Mouse (Mus musculus) ES-Bruce4 (cell line): Measurements from ENCODE around the gene Pofut1. TPM values are rescaled to one million over a fixed set of nuclear protein-coding genes. Genes with fewer than 3 reads are reported as not detected.
"Not testable (repeated sequence)": the region's sequence is repeated elsewhere in the genome, so short reads cannot be mapped to it uniquely, and the experiment has no call there.

ENCODE experiments used
- H3K27ac ChIP-seq: 2 replicates; pipeline ENCODE4 v1.5.1; 2012; ENCODE audit warnings: low read length, inconsistent platforms; ENCODE audit not compliant: insufficient read depth
- H3K27me3 ChIP-seq: 2 replicates; pipeline ENCODE4 v1.6.1; 2012; ENCODE audit warnings: mild to moderate bottlenecking, low read length, inconsistent platforms; ENCODE audit not compliant: control insufficient read depth, poor library complexity, insufficient read depth, severe bottlenecking
- H3K36me3 ChIP-seq: 2 replicates; pipeline ENCODE4 v1.6.1; 2012; ENCODE audit warnings: inconsistent platforms, mild to moderate bottlenecking, low read length, moderate library complexity; ENCODE audit not compliant: control insufficient read depth, poor library complexity, insufficient read depth, severe bottlenecking
- H3K4me1 ChIP-seq: one replicate; pipeline ENCODE4 v1.8.1; 2011; ENCODE audit warnings: low read length; ENCODE audit not compliant: control insufficient read depth, insufficient read depth
- H3K4me3 ChIP-seq: 2 replicates; pipeline ENCODE4 v1.5.1; 2011; ENCODE audit warnings: low read depth, mild to moderate bottlenecking, low read length
- H3K9ac ChIP-seq: 2 replicates; pipeline ENCODE4 v1.6.1; 2012; ENCODE audit warnings: low read depth, mild to moderate bottlenecking, inconsistent platforms; ENCODE audit not compliant: poor library complexity, severe bottlenecking
- H3K9me3 ChIP-seq: replicated peaks from 2 replicates; pipeline ENCODE4 v1.6.1; 2012; ENCODE audit warnings: mild to moderate bottlenecking, low read length, inconsistent platforms; ENCODE audit not compliant: control insufficient read depth, poor library complexity, insufficient read depth, severe bottlenecking
- CTCF ChIP-seq: IDR thresholded peaks from one replicate; pipeline ENCODE4 v1.8.1; 2011; ENCODE audit warnings: low read depth, low read length
- EP300 ChIP-seq: IDR thresholded peaks from 2 replicates; pipeline ENCODE4 v1.6.1; 2011; ENCODE audit warnings: low read depth, low read length; ENCODE audit not compliant: insufficient read depth
- POLR2A ChIP-seq: IDR thresholded peaks from one replicate; pipeline ENCODE4 v1.8.1; 2011; ENCODE audit warnings: low read length; ENCODE audit not compliant: insufficient read depth
- polyA plus RNA-seq: library from polyadenylated mRNA; stranded (reverse); fragments of >200 nt; gene quantifications from 2 replicates; pipeline ENCODE4 v1.2.4, GENCODE M21; 2011; ENCODE audit warnings: low read depth; ENCODE audit not compliant: missing spikeins, insufficient read depth, insufficient read length

Pofut1 gene
- polyA plus RNA-seq, 1 experiment = 25.6 TPM

DNA sequence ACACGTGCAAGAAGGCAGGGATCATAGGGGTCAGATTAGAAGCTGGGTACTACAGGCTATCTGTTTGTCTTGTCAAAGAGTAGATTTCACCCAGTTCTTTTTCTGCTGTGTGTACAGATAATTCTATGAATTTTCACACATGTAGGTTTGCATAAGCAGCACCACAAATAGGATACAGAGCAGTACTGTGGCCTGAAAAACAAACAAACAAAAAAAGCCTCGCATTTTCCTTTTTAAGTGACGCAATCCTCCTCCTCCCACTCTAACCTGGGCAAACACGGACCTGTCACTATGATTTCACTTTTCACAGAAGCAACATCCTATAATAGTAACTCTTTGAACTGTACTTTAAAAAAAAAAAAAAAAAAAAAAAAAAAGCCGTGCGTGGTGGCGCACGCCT lies 35.1 kb downstream of the Pofut1 start:
- Histone ChIP-seq H3K4me3 (no peak overlapping the region), H3K9me3 (no peaks in the 10 kb centered on the region), H3K36me3 (no peaks in the 10 kb centered on the region), H3K27me3 (no peaks in the 10 kb centered on the region), H3K27ac (no peak overlapping the region), H3K9ac (no peak overlapping the region), H3K4me1 (no peaks in the 10 kb centered on the region)
- TF ChIP-seq CTCF (no peak), POLR2A (no peak), EP300 (no peak)

DNA sequence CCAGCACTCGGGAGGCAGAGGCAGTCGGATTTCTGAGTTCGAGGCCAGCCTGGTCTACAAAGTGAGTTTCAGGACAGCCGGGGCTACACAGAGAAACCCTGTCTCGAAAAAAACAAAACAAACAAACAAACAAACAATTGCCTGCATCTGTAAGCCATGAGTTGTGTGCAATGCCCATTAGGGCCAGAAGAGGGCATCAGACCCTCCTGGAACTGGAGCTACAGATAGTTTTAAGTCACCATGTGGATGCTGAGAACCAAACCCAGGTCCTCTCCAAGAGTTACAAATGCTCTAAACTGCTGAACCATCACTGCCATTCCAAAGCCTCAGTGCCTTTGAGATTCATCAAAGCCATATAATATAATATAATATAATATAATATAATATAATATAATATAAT lies 35.5 kb downstream of the Pofut1 start:
- not testable (repeated sequence) for H3K9me3 ChIP-seq, H3K4me3 ChIP-seq, H3K36me3 ChIP-seq, H3K27ac ChIP-seq, H3K9ac ChIP-seq, H3K27me3 ChIP-seq, H3K4me1 ChIP-seq

DNA sequence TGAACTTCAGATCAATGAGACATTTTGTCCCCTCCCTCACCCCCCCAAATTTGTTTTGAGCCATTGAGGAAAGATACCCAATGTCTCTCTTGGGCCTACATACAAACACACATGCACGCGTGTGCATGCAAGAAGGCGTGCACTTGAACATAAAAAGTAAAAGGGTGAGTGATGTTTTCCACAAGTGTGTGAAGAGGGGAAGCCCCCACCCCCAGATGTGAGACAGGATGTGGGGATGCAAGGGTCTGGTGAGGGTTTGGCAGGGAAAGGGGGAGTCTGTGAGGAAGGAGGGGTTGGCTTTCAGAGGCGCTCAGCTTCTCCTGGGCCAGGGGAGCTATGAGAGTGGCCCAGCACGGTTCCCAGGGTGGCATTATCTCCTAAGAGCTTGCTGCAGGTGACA lies 37.0 kb downstream of the Pofut1 start:
- H3K4me1 ChIP-seq = no peaks in the 10 kb centered on the region
- H3K27ac ChIP-seq = no peak overlapping the region
- no peak overlapping the region for H3K9ac ChIP-seq
- H3K36me3 ChIP-seq = no peaks in the 10 kb centered on the region
- H3K4me3 ChIP-seq = no peak overlapping the region
- TF ChIP-seq POLR2A (no peak), CTCF (no peak)
- no peaks in the 10 kb centered on the region for H3K27me3 ChIP-seq
- H3K9me3 ChIP-seq = no peaks in the 10 kb centered on the region

GRCm38 (mm10) chr2:153283919-153284318 lies 42.6 kb downstream of the Pofut1 start:
- Histone ChIP-seq H3K9ac (no peak overlapping the region), H3K27me3 (no peaks in the 10 kb centered on the region), H3K27ac (no peak overlapping the region), H3K4me1 (no peaks in the 10 kb centered on the region), H3K4me3 (no peak overlapping the region), H3K36me3 (no peaks in the 10 kb centered on the region), H3K9me3 (no peaks in the 10 kb centered on the region)
- TF ChIP-seq EP300 (no peak), CTCF (no peak), POLR2A (no peak)

DNA sequence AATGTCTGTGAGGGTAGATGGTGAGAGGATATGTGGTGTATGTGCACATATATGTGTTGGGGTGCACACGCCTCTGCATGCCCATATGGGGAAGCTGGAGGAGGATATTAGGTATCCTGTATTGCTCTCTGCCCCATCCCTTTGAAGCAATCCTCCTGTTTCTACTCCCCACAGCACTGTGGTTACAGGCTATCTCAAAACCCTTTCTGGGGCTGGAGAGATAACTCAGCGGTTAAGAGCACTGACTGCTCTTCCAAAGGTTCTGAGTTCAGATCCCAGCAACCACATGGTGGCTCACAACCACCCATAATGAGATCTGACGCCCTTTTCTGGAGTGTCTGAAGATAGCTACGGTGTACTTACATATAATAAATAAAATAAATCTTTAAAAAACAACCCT lies 45.2 kb downstream of the Pofut1 start:
- Histone ChIP-seq H3K9ac (no peak overlapping the region), H3K4me1 (no peaks in the 10 kb centered on the region), H3K4me3 (no peak overlapping the region), H3K27ac (no peak overlapping the region), H3K36me3 (no peaks in the 10 kb centered on the region), H3K27me3 (no peaks in the 10 kb centered on the region), H3K9me3 (no peaks in the 10 kb centered on the region)
- TF ChIP-seq EP300 = no peak
- no peak for TF ChIP-seq POLR2A
- TF ChIP-seq CTCF = no peak

DNA sequence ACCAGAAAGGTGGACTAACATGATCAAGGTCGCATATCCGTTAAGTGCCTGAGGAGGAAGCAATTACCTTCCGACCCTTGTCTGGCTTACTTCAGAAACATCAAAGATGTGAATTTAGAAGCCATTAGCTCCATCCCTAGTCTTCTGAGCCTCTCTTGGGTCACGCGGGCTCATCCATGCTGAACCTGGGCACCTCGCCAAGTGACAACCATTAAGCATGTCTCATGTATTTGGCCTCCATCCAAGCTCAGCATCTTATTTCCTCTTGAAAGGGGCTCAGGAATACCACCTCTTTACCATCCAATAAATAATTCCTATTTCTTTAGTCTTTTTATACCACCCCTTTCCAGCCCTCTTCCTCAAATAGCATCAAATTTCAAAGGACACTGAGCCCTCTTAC lies 46.5 kb downstream of the Pofut1 start:
- Histone ChIP-seq H3K4me3 (no peak overlapping the region), H3K9ac (no peak overlapping the region), H3K27ac (no peak overlapping the region), H3K27me3 (no peaks in the 10 kb centered on the region), H3K36me3 (no peaks in the 10 kb centered on the region), H3K9me3 (no peaks in the 10 kb centered on the region), H3K4me1 (no peaks in the 10 kb centered on the region)
- TF ChIP-seq CTCF (no peak), EP300 (no peak), POLR2A (no peak)
